Mouse (Mus musculus) forebrain, embryonic 15.5 days (tissue): ENCODE data around the gene Ahctf1. TPM values are rescaled to one million over a fixed set of nuclear protein-coding genes. Genes with fewer than 3 reads are reported as not detected.

Source experiments
- polyA plus RNA-seq: library from polyadenylated mRNA; unstranded; fragments of >200 nt; fragmentation: Nextera tagmentation; extraction: Ambion mirVana; gene quantifications from 2 replicates; pipeline ENCODE4 v1.2.1, GENCODE M21; 2015

Ahctf1 gene
- polyA plus RNA-seq, 1 experiment from 2014 or later, result 19.8 TPM

Other genes starting within 250 kb of the Ahctf1 start
- gene Sccpdh, start 135.5 kb downstream of the Ahctf1 start, polyA plus RNA-seq, result 101 and 116 TPM in 2 replicates
- not detected in 2 replicates for gene Kif28, start 58.4 kb downstream of the Ahctf1 start, polyA plus RNA-seq
- 0.29 TPM in 1 of 2 replicates, not detected in the other for gene Gm10518, start 304 bp downstream of the Ahctf1 start, polyA plus RNA-seq
- 29.9 and 32.6 TPM in 2 replicates for gene Cdc42bpa, start 156.8 kb upstream of the Ahctf1 start, polyA plus RNA-seq